Mouse (Mus musculus): ENCODE data around the gene Il9.

GRCm38 (mm10) chr13:56461460-56461859 lies 20.6 kb downstream of the Il9 start:
- TF ChIP-seq CTCF (IDR thresholded peaks at IDR 0.05; ENCODE audit: low read depth, low read length) (no peak), POLR2A (IDR thresholded peaks at IDR 0.05; ENCODE audit: insufficient read depth, low read length) (no peak)
